Mouse (Mus musculus) limb, embryonic 15.5 days (tissue): ENCODE measurements around the gene Porcn. TPM values are rescaled to one million over a fixed set of nuclear protein-coding genes. Genes with fewer than 3 reads are reported as not detected.

Source experiments
- ATAC-seq: fragments of 200-750 bp; cut with Nextera tagmentation; 2 replicates; pipeline ENCODE4 v1.8.0; 2017; ENCODE audit warnings: low read depth, moderate TSS enrichment; ENCODE audit not compliant: insufficient number of reproducible peaks, low FRiP score, low TSS enrichment
- H3K27ac ChIP-seq: fragments of 300-500 bp; sonication (generic); 2 replicates; pipeline ENCODE4 v1.5.1; 2015; ENCODE audit warnings: moderate library complexity, mild to moderate bottlenecking, inconsistent platforms
- H3K27me3 ChIP-seq: fragments of 300-500 bp; sonication (generic); 2 replicates; pipeline ENCODE4 v1.6.1; 2015; ENCODE audit warnings: inconsistent platforms
- H3K36me3 ChIP-seq: fragments of 300-500 bp; sonication (generic); 2 replicates; pipeline ENCODE4 v1.6.1; 2015; ENCODE audit warnings: inconsistent platforms
- H3K4me1 ChIP-seq: fragments of 300-500 bp; sonication (generic); 2 replicates; pipeline ENCODE4 v1.6.1; 2015; ENCODE audit warnings: inconsistent platforms
- H3K4me2 ChIP-seq: fragments of 300-500 bp; sonication (generic); 2 replicates; pipeline ENCODE4 v1.6.1; 2015; ENCODE audit warnings: mild to moderate bottlenecking, inconsistent platforms
- H3K4me3 ChIP-seq: fragments of 300-500 bp; sonication (generic); 2 replicates; pipeline ENCODE4 v1.5.1; 2015; ENCODE audit warnings: mild to moderate bottlenecking, inconsistent platforms
- H3K9ac ChIP-seq: fragments of 300-500 bp; sonication (generic); 2 replicates; pipeline ENCODE4 v1.6.1; 2015; ENCODE audit warnings: inconsistent platforms
- H3K9me3 ChIP-seq: fragments of 300-500 bp; sonication (generic); 2 replicates; pipeline ENCODE4 v1.6.1; 2016; ENCODE audit warnings: inconsistent platforms
- WGBS: fragments of 180-500 bp; shearing (Covaris S2); methylation state at CpG from one replicate; pipeline ENCODE4 v1.1.7; 2015; 5-methylcytosine and 5-hydroxymethylcytosine counted together
- polyA plus RNA-seq: library from polyadenylated mRNA; unstranded; fragments of >200 nt; fragmentation: Nextera tagmentation; extraction: Ambion mirVana; gene quantifications from 2 replicates; pipeline ENCODE4 v1.2.1, GENCODE M21; 2015

Gene Porcn
- 8.7 and 8.8 TPM in 2 replicates for polyA plus RNA-seq

GRCm38 (mm10) chrX:8206015-8206693, at the start of gene Porcn:
Gene Porcn, minus strand, starts transcription at chrX:8206525.
- H3K9ac ChIP-seq, result peak within 1 kb of the TSS; percentile 55
- H3K4me1 ChIP-seq, result peaks cover 4% of the 10 kb centered on the region; the same call in 1 of the 2 replicates
- H3K36me3 ChIP-seq, result no peaks in the 10 kb centered on the region
- H3K27ac ChIP-seq, result no peak within 1 kb of the TSS
- peak; percentile 88 for ATAC-seq
- H3K4me3 ChIP-seq, result peak within 1 kb of the TSS; percentile 53
- peak within 1 kb of the TSS; percentile 58 for H3K4me2 ChIP-seq
- no peaks in the 10 kb centered on the region for H3K9me3 ChIP-seq
- no peaks in the 10 kb centered on the region for H3K27me3 ChIP-seq
- WGBS, result 16% methylated on average over 44 of the region's 46 CpGs

GRCm38 (mm10) chrX:8255807-8256206, 49.5 kb upstream of the Porcn start:
- no peaks in the 10 kb centered on the region for H3K36me3 ChIP-seq
- H3K4me2 ChIP-seq, result no peak overlapping the region
- no peak overlapping the region for H3K4me3 ChIP-seq
- H3K4me1 ChIP-seq, result 0 out of 2 replicates have a peak, but pooled peaks cover 3% of the 10 kb centered on the region
- no peak overlapping the region for H3K27ac ChIP-seq
- no peak overlapping the region for H3K9ac ChIP-seq
- WGBS, result 32% methylated on average over 5 of the region's 6 CpGs
- no peak for ATAC-seq
- no peaks in the 10 kb centered on the region for H3K27me3 ChIP-seq
- no peaks in the 10 kb centered on the region for H3K9me3 ChIP-seq

GRCm38 (mm10) chrX:8253711-8254110, 47.4 kb upstream of the Porcn start:
- H3K27me3 ChIP-seq, result no peaks in the 10 kb centered on the region
- 79% methylated on average over 2 of the region's 2 CpGs for WGBS
- no peak for ATAC-seq
- no peak overlapping the region for H3K4me3 ChIP-seq
- no peaks in the 10 kb centered on the region for H3K9me3 ChIP-seq
- H3K9ac ChIP-seq, result no peak overlapping the region
- no peaks in the 10 kb centered on the region for H3K36me3 ChIP-seq
- H3K4me1 ChIP-seq, result 0 out of 2 replicates have a peak, but pooled peaks cover 3% of the 10 kb centered on the region
- no peak overlapping the region for H3K4me2 ChIP-seq
- no peak overlapping the region for H3K27ac ChIP-seq

GRCm38 (mm10) chrX:8252334-8253285, 46.3 kb upstream of the Porcn start, which contains the start of gene Ftsj1:
Gene Ftsj1, minus strand, starts transcription at chrX:8252406.
- 14% methylated on average over 45 of the region's 45 CpGs for WGBS

GRCm38 (mm10) chrX:8251789-8252333, 45.5 kb upstream of the Porcn start:
- peak overlapping the region; percentile 50 for H3K9ac ChIP-seq
- no peaks in the 10 kb centered on the region for H3K36me3 ChIP-seq
- H3K4me1 ChIP-seq, result 0 out of 2 replicates have a peak, but pooled peaks cover 3% of the 10 kb centered on the region
- 26% methylated on average over 18 of the region's 18 CpGs for WGBS
- no peak for ATAC-seq
- peak overlapping the region; percentile 54 for H3K4me3 ChIP-seq
- no peaks in the 10 kb centered on the region for H3K9me3 ChIP-seq
- no peaks in the 10 kb centered on the region for H3K27me3 ChIP-seq
- H3K4me2 ChIP-seq, result peak overlapping the region; percentile 44
- H3K27ac ChIP-seq, result no peak overlapping the region

More at GRCm38 (mm10) chrX:8252334-8253285, 46.3 kb upstream of the Porcn start, which contains the start of gene Ftsj1:
- H3K9me3 ChIP-seq, result no peaks in the 10 kb centered on the region
- H3K9ac ChIP-seq, result peak within 1 kb of the TSS; percentile 50
- peak within 1 kb of the TSS; percentile 54 for H3K4me3 ChIP-seq
- H3K27ac ChIP-seq, result peak within 1 kb of the TSS; percentile 60; the same call in 1 of the 2 replicates
- no peaks in the 10 kb centered on the region for H3K36me3 ChIP-seq
- 0 out of 2 replicates have a peak, but pooled peaks cover 3% of the 10 kb centered on the region for H3K4me1 ChIP-seq
- peak; percentile 94 for ATAC-seq
- peak within 1 kb of the TSS; percentile 44 for H3K4me2 ChIP-seq
- H3K27me3 ChIP-seq, result no peaks in the 10 kb centered on the region

- ATAC-seq, result no peak
- Histone ChIP-seq H3K4me2 (no peak overlapping the region), H3K4me1 (0 out of 2 replicates have a peak, but pooled peaks cover 3% of the 10 kb centered on the region), H3K4me3 (no peak overlapping the region), H3K36me3 (0 out of 2 replicates have a peak, but pooled peaks cover 3% of the 10 kb centered on the region), H3K9me3 (no peaks in the 10 kb centered on the region), H3K27ac (no peak overlapping the region), H3K9ac (no peak overlapping the region), H3K27me3 (no peaks in the 10 kb centered on the region)
- 87% methylated on average over 8 of the region's 8 CpGs for WGBS
These were observed 42.3 kb upstream of the Porcn start for GRCm38 (mm10) chrX:8248542-8249120.

GRCm38 (mm10) chrX:8247680-8248079, 41.4 kb upstream of the Porcn start:
- no peak overlapping the region for H3K4me2 ChIP-seq
- no peaks in the 10 kb centered on the region for H3K9me3 ChIP-seq
- 72% methylated on average over 2 of the region's 2 CpGs for WGBS
- ATAC-seq, result no peak
- no peak overlapping the region for H3K4me3 ChIP-seq
- no peaks in the 10 kb centered on the region for H3K27me3 ChIP-seq
- no peak overlapping the region for H3K9ac ChIP-seq
- no peak overlapping the region for H3K27ac ChIP-seq
- 0 out of 2 replicates have a peak, but pooled peaks cover 7% of the 10 kb centered on the region for H3K36me3 ChIP-seq
- 0 out of 2 replicates have a peak, but pooled peaks cover 3% of the 10 kb centered on the region for H3K4me1 ChIP-seq

GRCm38 (mm10) chrX:8238804-8239395, 32.6 kb upstream of the Porcn start:
- Histone ChIP-seq H3K27me3 (no peaks in the 10 kb centered on the region), H3K9ac (no peak overlapping the region), H3K9me3 (no peaks in the 10 kb centered on the region), H3K4me3 (no peak overlapping the region), H3K36me3 (0 out of 2 replicates have a peak, but pooled peaks cover 4% of the 10 kb centered on the region), H3K4me2 (no peak overlapping the region), H3K4me1 (no peaks in the 10 kb centered on the region), H3K27ac (no peak overlapping the region)
- ATAC-seq, result no peak
- WGBS, result 78% methylated on average over 13 of the region's 13 CpGs

GRCm38 (mm10) chrX:8236704-8237103, 30.4 kb upstream of the Porcn start:
- no peaks in the 10 kb centered on the region for H3K4me1 ChIP-seq
- H3K9ac ChIP-seq, result no peak overlapping the region
- ATAC-seq, result no peak
- no peaks in the 10 kb centered on the region for H3K27me3 ChIP-seq
- H3K4me3 ChIP-seq, result no peak overlapping the region
- no peak overlapping the region for H3K4me2 ChIP-seq
- H3K27ac ChIP-seq, result no peak overlapping the region
- H3K9me3 ChIP-seq, result no peaks in the 10 kb centered on the region
- 66% methylated on average over 2 of the region's 2 CpGs for WGBS
- H3K36me3 ChIP-seq, result no peaks in the 10 kb centered on the region

GRCm38 (mm10) chrX:8233602-8234001, 27.3 kb upstream of the Porcn start:
- Histone ChIP-seq H3K4me1 (no peaks in the 10 kb centered on the region), H3K4me2 (no peak overlapping the region), H3K27me3 (no peaks in the 10 kb centered on the region), H3K9ac (no peak overlapping the region), H3K4me3 (no peak overlapping the region), H3K9me3 (no peaks in the 10 kb centered on the region), H3K27ac (no peak overlapping the region), H3K36me3 (no peaks in the 10 kb centered on the region)
- ATAC-seq, result no peak
- 72% methylated on average over 3 of the region's 3 CpGs for WGBS

GRCm38 (mm10) chrX:8230272-8230671, 23.9 kb upstream of the Porcn start:
- Histone ChIP-seq H3K27ac (no peak overlapping the region), H3K4me1 (no peaks in the 10 kb centered on the region), H3K9me3 (no peaks in the 10 kb centered on the region), H3K9ac (no peak overlapping the region), H3K4me2 (no peak overlapping the region), H3K36me3 (no peaks in the 10 kb centered on the region), H3K27me3 (no peaks in the 10 kb centered on the region), H3K4me3 (no peak overlapping the region)
- ATAC-seq, result no peak
- whole genome bisulfite sequencing, result 76% methylated on average over 4 of the region's 4 CpGs
